Mouse (Mus musculus): ENCODE measurements at regions not wholly inside any gene's neighbourhood (a gene's known extent, or its start where the extent isn't known, plus 50 kb on each side); places are given as distances from the start of the nearest gene placed in this dataset.

DNA sequence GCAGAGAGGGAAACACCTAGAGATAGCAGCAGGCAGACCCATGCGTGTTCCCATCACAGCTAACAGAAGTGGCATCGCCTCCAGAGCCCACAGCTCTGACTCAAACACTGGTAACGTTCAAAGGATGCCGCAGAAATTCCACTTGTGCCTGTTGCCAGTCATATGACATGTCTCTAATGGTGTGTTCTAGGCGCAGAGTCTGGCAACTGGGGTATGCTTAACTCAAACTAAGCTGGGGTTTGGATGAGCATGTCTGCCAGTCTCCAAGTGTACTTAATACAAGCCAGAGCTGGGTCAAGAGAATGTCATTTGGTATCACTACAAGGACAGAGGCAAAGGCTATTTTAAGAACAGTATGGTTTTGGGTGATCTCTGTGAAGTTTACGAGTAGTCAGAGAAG lies 507.9 kb downstream of the Nfib start:
- TF ChIP-seq CTCF (IDR thresholded peaks at IDR 0.05; ENCODE audit: insufficient read depth, low read length) (no peak), POLR2A (IDR thresholded peaks at IDR 0.05; ENCODE audit: borderline replicate concordance, extremely low read depth, low read depth, low read length) (no peak)
